Mouse (Mus musculus) liver, embryonic 16.5 days (tissue): ENCODE results near the gene Noxred1. TPM values are rescaled to one million over a fixed set of nuclear protein-coding genes. Genes with fewer than 3 reads are reported as not detected.
"Not testable (repeated sequence)": the region's sequence is repeated elsewhere in the genome, so short reads cannot be mapped to it uniquely, and the experiment has no call there.

Experiments used
- ATAC-seq: fragments of 200-750 bp; cut with Nextera tagmentation; 2 replicates; pipeline ENCODE4 v1.8.0; 2017; ENCODE audit warnings: low read depth, mild to moderate bottlenecking, moderate number of reproducible peaks, moderate library complexity
- H3K27ac ChIP-seq: fragments of 300-500 bp; sonication (generic); 2 replicates; pipeline ENCODE4 v1.5.1; 2014; ENCODE audit warnings: mild to moderate bottlenecking, low read length
- H3K27me3 ChIP-seq: fragments of 300-500 bp; sonication (generic); 2 replicates; pipeline ENCODE4 v1.6.1; 2014; ENCODE audit warnings: low read depth, low read length, mixed read lengths; ENCODE audit not compliant: control insufficient read depth, insufficient read depth
- H3K36me3 ChIP-seq: fragments of 300-500 bp; sonication (generic); 2 replicates; pipeline ENCODE4 v1.6.1; 2014; ENCODE audit warnings: mild to moderate bottlenecking; ENCODE audit not compliant: control insufficient read depth, insufficient read depth
- H3K4me1 ChIP-seq: fragments of 300-500 bp; sonication (generic); 2 replicates; pipeline ENCODE4 v1.6.1; 2014; ENCODE audit warnings: low read depth, low read length, mixed read lengths; ENCODE audit not compliant: control insufficient read depth
- H3K4me2 ChIP-seq: fragments of 300-500 bp; sonication (generic); 2 replicates; pipeline ENCODE4 v1.6.1; 2014; ENCODE audit warnings: low read depth, low read length, mixed read lengths
- H3K4me3 ChIP-seq: fragments of 300-500 bp; sonication (generic); 2 replicates; pipeline ENCODE4 v1.5.1; 2014; ENCODE audit warnings: low read depth, mild to moderate bottlenecking, low read length
- H3K9ac ChIP-seq: fragments of 300-500 bp; sonication (generic); 2 replicates; pipeline ENCODE4 v1.6.1; 2014; ENCODE audit warnings: low read depth, low read length
- H3K9me3 ChIP-seq: fragments of 300-500 bp; sonication (generic); replicated peaks from 2 replicates; pipeline ENCODE4 v1.6.1; 2016; ENCODE audit warnings: low read length; ENCODE audit not compliant: control insufficient read depth
- WGBS: fragments of 180-500 bp; shearing (Covaris S2); extraction: QIAGEN DNeasy Blood & Tissue Kit; methylation state at CpG from one replicate; pipeline ENCODE4 v1.1.7; 2014; ENCODE audit not compliant: insufficient replicate concordance; 5-methylcytosine and 5-hydroxymethylcytosine counted together
- polyA plus RNA-seq: library from polyadenylated mRNA; unstranded; fragments of >200 nt; fragmentation: Nextera tagmentation; extraction: Ambion mirVana; gene quantifications from 2 replicates; pipeline ENCODE4 v1.2.1, GENCODE M21; 2015

The Noxred1 gene
- polyA plus RNA-seq, 1 experiment from 2014 or later = 0.25 TPM

GRCm38 (mm10) chr12:87216053-87216452, 22.5 kb downstream of the Noxred1 start:
- no peaks in the 10 kb centered on the region for H3K4me1 ChIP-seq
- ATAC-seq = no peak
- H3K4me3 ChIP-seq = no peak overlapping the region
- WGBS = 40% methylated on average over 2 of the region's 2 CpGs
- H3K27ac ChIP-seq = no peak overlapping the region
- no peaks in the 10 kb centered on the region for H3K36me3 ChIP-seq
- no peaks in the 10 kb centered on the region for H3K27me3 ChIP-seq
- no peak overlapping the region for H3K4me2 ChIP-seq
- no peak overlapping the region for H3K9ac ChIP-seq
- no peaks in the 10 kb centered on the region for H3K9me3 ChIP-seq

- 34% methylated on average over 2 of the region's 2 CpGs for WGBS
- no peak overlapping the region for H3K4me2 ChIP-seq
- no peaks in the 10 kb centered on the region for H3K36me3 ChIP-seq
- no peak for ATAC-seq
- H3K4me3 ChIP-seq = no peak overlapping the region
- no peak overlapping the region for H3K9ac ChIP-seq
- no peaks in the 10 kb centered on the region for H3K4me1 ChIP-seq
- no peak overlapping the region for H3K27ac ChIP-seq
- H3K9me3 ChIP-seq = no peaks in the 10 kb centered on the region
- no peaks in the 10 kb centered on the region for H3K27me3 ChIP-seq
These were observed 25.5 kb downstream of the Noxred1 start for GRCm38 (mm10) chr12:87212844-87213606.

DNA sequence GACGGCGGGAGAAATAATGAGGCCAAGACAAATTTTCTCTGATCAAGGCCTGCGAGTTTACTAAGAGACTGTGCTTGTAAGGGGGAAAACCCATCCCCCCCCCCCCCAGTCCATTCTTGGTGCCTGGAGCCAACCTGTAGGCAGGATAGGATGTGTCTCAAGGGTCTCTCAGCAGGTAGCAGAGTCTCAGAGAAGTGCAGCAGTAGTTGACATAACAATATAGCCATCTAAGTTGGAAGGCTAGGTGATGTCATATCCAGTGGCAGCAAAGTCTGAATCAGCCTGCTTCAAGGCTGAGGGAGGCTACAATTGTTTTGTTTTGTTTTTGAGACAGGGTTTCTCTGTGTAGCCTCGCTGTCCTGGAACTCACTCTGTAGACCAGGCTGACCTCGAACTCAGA, 32.7 kb downstream of the Noxred1 start:
- not testable (repeated sequence) for H3K9ac ChIP-seq, H3K4me3 ChIP-seq, H3K9me3 ChIP-seq, H3K4me1 ChIP-seq, H3K27ac ChIP-seq, H3K27me3 ChIP-seq, H3K4me2 ChIP-seq, H3K36me3 ChIP-seq, ATAC-seq
- WGBS = 63% methylated on average over 5 of the region's 5 CpGs

DNA sequence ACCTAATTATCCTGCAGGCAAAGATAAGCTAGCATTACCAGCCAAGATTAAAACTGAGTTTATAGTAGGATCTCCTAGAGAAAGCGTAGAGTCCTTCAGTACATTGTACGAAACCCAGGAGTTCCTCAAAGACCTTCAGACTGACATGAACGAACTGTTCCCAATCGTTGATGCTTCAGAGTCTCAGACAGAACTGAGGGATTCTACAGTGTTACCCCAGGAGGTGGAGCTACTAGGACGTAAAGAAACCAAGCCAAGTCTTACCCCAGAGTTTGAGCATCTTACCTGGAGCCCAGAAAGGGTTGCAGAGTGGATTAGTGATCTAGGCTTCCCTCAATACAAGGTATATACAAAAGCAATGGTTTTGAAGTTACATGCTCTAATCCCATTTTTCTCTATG, 36.8 kb downstream of the Noxred1 start:
- WGBS = 51% methylated on average over 5 of the region's 5 CpGs
- H3K4me1 ChIP-seq = peaks cover 7% of the 10 kb centered on the region
- H3K36me3 ChIP-seq = no peaks in the 10 kb centered on the region
- no peaks in the 10 kb centered on the region for H3K9me3 ChIP-seq
- H3K27ac ChIP-seq = no peak overlapping the region
- H3K27me3 ChIP-seq = peaks cover 20% of the 10 kb centered on the region
- no peak overlapping the region for H3K4me2 ChIP-seq
- no peak overlapping the region for H3K4me3 ChIP-seq
- no peak overlapping the region for H3K9ac ChIP-seq
- no peak for ATAC-seq

DNA sequence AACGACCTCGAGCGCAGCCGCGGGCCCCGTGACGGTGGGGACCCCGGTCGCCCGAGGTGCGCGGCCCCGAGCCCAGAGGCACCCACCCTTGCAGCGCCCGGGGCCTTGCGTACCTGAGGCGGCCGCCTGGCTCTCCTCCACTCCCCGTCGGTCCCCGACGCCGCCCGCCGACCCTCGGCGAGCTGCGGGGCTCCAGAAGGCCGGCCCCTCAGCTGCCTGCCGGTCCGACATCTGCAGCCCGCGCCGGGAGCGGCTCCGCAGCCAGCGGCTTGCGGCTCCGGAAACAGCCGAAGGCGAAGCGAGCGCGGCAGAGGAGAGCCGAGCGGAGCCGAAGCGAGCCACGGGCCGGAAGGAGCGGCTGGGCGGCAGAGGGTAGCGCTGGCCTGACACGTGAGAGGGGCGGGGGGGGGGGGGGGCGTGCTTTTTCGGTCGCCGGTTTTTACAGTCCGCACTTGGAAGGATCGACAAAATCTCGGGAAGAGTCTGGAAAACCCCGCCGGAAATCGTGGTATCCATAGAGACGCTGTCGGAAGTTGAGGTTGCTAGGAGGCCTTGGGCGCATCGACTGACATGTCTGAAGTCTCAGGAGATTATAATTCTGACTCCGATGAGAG, 38.5 kb downstream of the Noxred1 start, which contains the start of gene Tmed8:
TSS of gene Tmed8 (minus strand) at position 482 of the 614 bp plus-strand sequence.
- H3K27ac ChIP-seq = no peak within 1 kb of the TSS
- under 1% methylated on average over 59 of the region's 70 CpGs for WGBS
- ATAC-seq = peak; percentile 86

DNA sequence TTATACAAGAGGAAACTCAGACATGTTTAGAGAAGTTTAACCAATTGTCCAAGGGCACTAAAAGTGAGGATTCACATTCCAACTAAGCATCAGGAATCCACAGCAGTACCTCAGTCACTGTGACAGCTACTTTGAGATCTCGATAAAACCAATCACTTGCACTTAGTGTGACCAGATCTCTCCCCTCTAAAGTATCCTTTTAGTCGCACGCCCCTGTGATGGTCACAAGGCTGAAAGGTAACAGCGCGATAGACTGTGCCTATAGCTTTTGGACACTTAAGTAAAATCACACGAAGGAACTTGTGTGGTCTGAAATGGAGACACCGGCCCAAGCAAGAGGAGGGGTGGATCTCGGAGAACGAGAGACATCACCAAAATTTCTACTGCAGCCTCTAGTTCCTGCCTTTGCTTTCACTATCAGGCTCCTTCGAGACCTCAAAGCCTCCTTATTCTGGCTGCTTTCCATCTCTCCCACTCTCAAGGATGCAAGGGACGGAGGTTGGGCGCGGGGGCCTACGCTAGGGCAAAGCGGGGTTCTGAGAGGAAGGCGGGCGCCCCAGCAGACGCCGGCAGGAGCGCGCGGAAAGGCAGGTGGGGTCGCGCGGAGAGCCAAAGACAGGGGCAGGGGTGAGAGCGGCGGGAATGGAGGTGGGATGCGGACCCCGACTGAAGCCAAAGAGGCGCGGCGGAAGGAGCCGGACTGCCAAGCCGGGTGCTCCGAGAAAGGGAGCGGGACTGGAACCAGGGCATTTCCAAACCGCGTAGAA, 39.1 kb downstream of the Noxred1 start, which contains the start of gene Samd15:
TSS of gene Samd15 (plus strand) at position 518 of the 767 bp plus-strand sequence.
- H3K4me3 ChIP-seq = peak within 1 kb of the TSS; percentile 75
- no peak within 1 kb of the TSS for H3K27ac ChIP-seq
- peak; percentile 37 for ATAC-seq
- peak within 1 kb of the TSS; percentile 76 for H3K9ac ChIP-seq
- peak within 1 kb of the TSS; percentile 95 for H3K4me2 ChIP-seq
- H3K4me1 ChIP-seq = peaks cover 7% of the 10 kb centered on the region
- no peaks in the 10 kb centered on the region for H3K36me3 ChIP-seq
- no peaks in the 10 kb centered on the region for H3K9me3 ChIP-seq
- 2% methylated on average over 37 of the region's 38 CpGs for WGBS
- peaks cover 20% of the 10 kb centered on the region for H3K27me3 ChIP-seq

More for the DNA sequence above, 38.5 kb downstream of the Noxred1 start, which contains the start of gene Tmed8:
- Histone ChIP-seq H3K36me3 (no peaks in the 10 kb centered on the region), H3K9ac (peak within 1 kb of the TSS; percentile 76), H3K9me3 (no peaks in the 10 kb centered on the region), H3K4me2 (peak within 1 kb of the TSS; percentile 95), H3K4me1 (peaks cover 7% of the 10 kb centered on the region), H3K4me3 (peak within 1 kb of the TSS; percentile 75), H3K27me3 (peaks cover 20% of the 10 kb centered on the region)

- Histone ChIP-seq H3K9me3 (no peaks in the 10 kb centered on the region), H3K4me2 (peak overlapping the region; percentile 95; the same call in 1 of the 2 replicates), H3K27me3 (peaks cover 20% of the 10 kb centered on the region), H3K9ac (no peak overlapping the region), H3K4me1 (peaks cover 7% of the 10 kb centered on the region), H3K4me3 (no peak overlapping the region), H3K27ac (no peak overlapping the region), H3K36me3 (no peaks in the 10 kb centered on the region)
- ATAC-seq = no peak
- WGBS = 62% methylated on average over 6 of the region's 6 CpGs
These were observed 39.7 kb downstream of the Noxred1 start for GRCm38 (mm10) chr12:87198792-87199191.

DNA sequence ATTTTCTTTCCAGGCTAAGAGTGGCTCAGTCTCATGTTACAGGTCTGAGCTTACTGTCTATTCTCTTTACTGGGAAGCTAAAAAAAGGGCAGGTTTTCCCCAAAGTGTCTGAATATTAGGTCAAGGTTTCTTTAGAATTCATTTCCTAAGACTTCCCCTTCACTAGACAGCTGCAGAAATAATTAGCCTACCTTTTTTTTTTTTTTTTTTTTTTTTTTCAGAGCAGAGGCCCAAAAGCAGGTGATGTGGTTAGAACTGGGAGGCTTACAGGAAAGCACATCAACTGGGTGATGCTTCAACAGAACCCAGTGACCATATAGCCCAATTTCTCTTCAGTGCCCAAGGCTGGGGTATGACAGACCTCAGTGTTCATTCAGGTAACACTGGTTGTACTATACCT, 42.2 kb downstream of the Noxred1 start:
- Histone ChIP-seq H3K27me3 (peaks cover 18% of the 10 kb centered on the region), H3K4me1 (peaks cover 7% of the 10 kb centered on the region), H3K9me3 (no peaks in the 10 kb centered on the region), H3K4me3 (no peak overlapping the region), H3K27ac (no peak overlapping the region), H3K36me3 (no peaks in the 10 kb centered on the region), H3K9ac (no peak overlapping the region), H3K4me2 (no peak overlapping the region)
- no peak for ATAC-seq
